Mouse (Mus musculus) embryonic facial prominence, embryonic 10.5 days (tissue): ENCODE measurements around the gene Zfp12. TPM values are rescaled to one million over a fixed set of nuclear protein-coding genes. Genes with fewer than 3 reads are reported as not detected.

ENCODE experiments used
- DNase-seq: peaks from one replicate; pipeline ENCODE4 v3.0.0-alpha.2; 2017; ENCODE audit warnings: low spot score
- H3K27ac ChIP-seq: fragments of 300-500 bp; sonication (generic); replicated peaks from 2 replicates; pipeline ENCODE4 v1.5.1; 2016; ENCODE audit warnings: mild to moderate bottlenecking
- H3K27me3 ChIP-seq: fragments of 300-500 bp; sonication (generic); replicated peaks from 2 replicates; pipeline ENCODE4 v1.6.1; 2016; ENCODE audit warnings: low read depth, mild to moderate bottlenecking; ENCODE audit not compliant: poor library complexity, severe bottlenecking
- H3K36me3 ChIP-seq: fragments of 300-500 bp; sonication (generic); replicated peaks from 2 replicates; pipeline ENCODE4 v1.6.1; 2016; ENCODE audit warnings: mild to moderate bottlenecking, moderate library complexity
- H3K4me1 ChIP-seq: fragments of 300-500 bp; sonication (generic); 2 replicates; pipeline ENCODE4 v1.6.1; 2016
- H3K4me3 ChIP-seq: fragments of 300-500 bp; sonication (generic); 2 replicates; pipeline ENCODE4 v1.5.1; 2016; ENCODE audit warnings: mild to moderate bottlenecking, moderate library complexity
- H3K9me3 ChIP-seq: fragments of 300-500 bp; sonication (generic); 2 replicates; pipeline ENCODE4 v1.6.1; 2016; ENCODE audit warnings: mild to moderate bottlenecking
- WGBS: fragments of 180-500 bp; shearing (Covaris S2); methylation state at CpG from one replicate; pipeline ENCODE4 v1.1.7; 2016; 5-methylcytosine and 5-hydroxymethylcytosine counted together
- polyA plus RNA-seq: library from polyadenylated mRNA; unstranded; fragments of >200 nt; fragmentation: Nextera tagmentation; extraction: Ambion mirVana; gene quantifications from 2 replicates; pipeline ENCODE4 v1.2.1, GENCODE M21; 2016

Gene Zfp12
- polyA plus RNA-seq, 1 experiment from 2014 or later = 21.7 TPM

DNA sequence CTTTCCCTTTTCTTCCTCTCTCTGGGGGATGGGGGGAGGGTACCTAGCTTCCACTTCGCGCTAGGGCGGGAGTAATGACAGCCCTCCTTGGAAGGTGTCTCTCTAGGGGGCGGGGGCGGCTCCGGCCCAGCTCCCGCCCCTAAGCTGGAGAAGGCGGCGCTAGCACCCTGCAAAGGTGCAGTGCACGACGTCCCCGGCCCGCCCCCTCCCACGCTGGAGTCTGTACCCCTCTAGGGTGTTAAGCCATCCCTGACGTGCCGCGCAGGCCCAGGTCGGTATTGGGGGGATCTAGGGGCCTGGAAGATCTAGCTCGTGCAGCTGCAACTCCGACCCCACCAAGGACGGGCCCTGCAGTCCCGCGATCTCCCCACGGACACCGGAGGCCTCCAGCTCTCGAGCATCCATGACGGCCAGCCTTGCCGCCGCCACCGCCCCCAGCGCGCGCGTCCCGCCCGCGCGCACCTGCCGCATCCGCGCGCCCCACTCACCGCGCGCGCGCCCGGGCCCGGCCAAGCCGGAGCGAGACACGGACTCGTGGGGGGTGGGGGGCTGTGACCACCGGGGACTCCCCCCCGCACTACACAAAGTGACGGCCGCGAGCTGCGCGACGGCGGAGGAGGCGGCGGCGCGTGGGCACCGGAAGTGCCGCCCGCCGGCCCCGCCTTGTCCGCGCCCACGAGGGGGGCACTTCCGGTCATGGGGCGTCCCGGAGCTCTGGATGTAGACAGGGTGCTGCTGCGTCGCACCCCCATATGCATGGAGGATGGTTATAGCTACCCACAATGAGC, 34.6 kb downstream of the Zfp12 start, which contains the start of gene Zfp316:
Gene Zfp316 (minus strand): TSS at position 660 of the 788 bp plus-strand sequence.
- DNase-seq = peak; percentile 79
- peaks cover 23% of the 10 kb centered on the region for H3K4me1 ChIP-seq
- H3K27ac ChIP-seq = peak within 1 kb of the TSS; percentile 96
- H3K9me3 ChIP-seq = no peaks in the 10 kb centered on the region
- under 1% methylated on average over 79 of the region's 79 CpGs for WGBS
- 0 out of 2 replicates have a peak, but pooled peaks cover under 1% of the 10 kb centered on the region for H3K27me3 ChIP-seq
- H3K4me3 ChIP-seq = peak within 1 kb of the TSS; percentile 98
- H3K36me3 ChIP-seq = peaks cover 6% of the 10 kb centered on the region

- DNase-seq = no peak
- peaks cover under 1% of the 10 kb centered on the region; the same call in 1 of the 2 replicates for H3K36me3 ChIP-seq
- H3K4me1 ChIP-seq = peaks cover 23% of the 10 kb centered on the region
- H3K4me3 ChIP-seq = peak overlapping the region; percentile 98
- peak overlapping the region; percentile 96 for H3K27ac ChIP-seq
- H3K27me3 ChIP-seq = peaks cover 4% of the 10 kb centered on the region; the same call in 1 of the 2 replicates
- H3K9me3 ChIP-seq = no peaks in the 10 kb centered on the region
- 6% methylated on average over 12 of the region's 12 CpGs for WGBS
These were observed 35.2 kb downstream of the Zfp12 start for GRCm38 (mm10) chr5:143270151-143270519.

DNA sequence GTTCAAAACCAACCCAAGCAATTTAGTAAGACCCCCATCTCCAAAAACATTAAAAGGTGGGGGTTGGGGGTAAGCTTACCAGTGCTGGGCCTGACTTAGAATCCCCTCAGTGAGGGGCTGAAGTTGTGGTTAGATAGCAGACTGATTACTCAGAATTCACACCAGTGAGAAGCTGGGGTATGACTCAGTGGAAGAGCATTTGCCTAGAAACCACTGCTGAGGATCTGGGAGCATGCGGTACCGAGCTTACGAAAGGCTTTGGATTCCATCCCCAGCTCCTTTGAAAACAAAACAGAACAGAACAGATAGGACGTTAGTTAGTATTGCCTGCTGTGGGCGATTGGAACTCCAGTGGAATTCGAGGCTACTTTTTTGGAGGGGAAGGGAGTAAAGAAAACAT, 36.7 kb downstream of the Zfp12 start:
- no peaks in the 10 kb centered on the region for H3K9me3 ChIP-seq
- 88% methylated on average over 6 of the region's 6 CpGs for WGBS
- no peaks in the 10 kb centered on the region for H3K36me3 ChIP-seq
- H3K4me1 ChIP-seq = peaks cover 23% of the 10 kb centered on the region
- H3K27ac ChIP-seq = no peak overlapping the region
- DNase-seq = no peak
- H3K27me3 ChIP-seq = peaks cover 16% of the 10 kb centered on the region; the same call in 1 of the 2 replicates
- H3K4me3 ChIP-seq = no peak overlapping the region

DNA sequence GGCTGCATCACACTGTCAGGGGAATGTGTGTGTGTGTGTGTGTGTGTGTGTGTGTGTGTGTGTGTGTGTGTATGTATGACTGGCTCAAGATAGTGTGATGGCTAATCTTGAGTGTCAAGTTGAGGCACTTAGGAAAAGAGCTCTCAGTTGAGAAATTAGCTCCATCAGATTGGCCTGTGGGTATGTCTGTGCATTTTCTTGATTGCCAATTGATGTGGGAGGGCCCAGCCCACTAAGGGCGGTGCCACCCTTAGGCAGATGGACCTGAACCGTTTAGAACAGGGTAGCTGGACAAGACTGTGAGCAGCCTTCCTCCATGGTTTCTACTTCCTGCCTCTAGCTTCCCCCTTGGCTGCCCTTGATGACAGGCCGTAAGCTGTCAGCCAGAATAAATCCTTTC, 37.1 kb downstream of the Zfp12 start:
- H3K4me1 ChIP-seq = peaks cover 23% of the 10 kb centered on the region
- no peaks in the 10 kb centered on the region for H3K36me3 ChIP-seq
- 81% methylated on average over 3 of the region's 3 CpGs for WGBS
- no peak overlapping the region for H3K27ac ChIP-seq
- H3K27me3 ChIP-seq = peaks cover 20% of the 10 kb centered on the region; the same call in 1 of the 2 replicates
- DNase-seq = no peak
- H3K9me3 ChIP-seq = no peaks in the 10 kb centered on the region
- no peak overlapping the region for H3K4me3 ChIP-seq

- no peak for DNase-seq
- Histone ChIP-seq H3K27me3 (peaks cover 27% of the 10 kb centered on the region), H3K4me1 (peaks cover 23% of the 10 kb centered on the region), H3K9me3 (no peaks in the 10 kb centered on the region), H3K36me3 (no peaks in the 10 kb centered on the region), H3K27ac (no peak overlapping the region), H3K4me3 (no peak overlapping the region)
- WGBS = 92% methylated on average over 16 of the region's 16 CpGs
These were observed 37.8 kb downstream of the Zfp12 start for GRCm38 (mm10) chr5:143272540-143273330.

DNA sequence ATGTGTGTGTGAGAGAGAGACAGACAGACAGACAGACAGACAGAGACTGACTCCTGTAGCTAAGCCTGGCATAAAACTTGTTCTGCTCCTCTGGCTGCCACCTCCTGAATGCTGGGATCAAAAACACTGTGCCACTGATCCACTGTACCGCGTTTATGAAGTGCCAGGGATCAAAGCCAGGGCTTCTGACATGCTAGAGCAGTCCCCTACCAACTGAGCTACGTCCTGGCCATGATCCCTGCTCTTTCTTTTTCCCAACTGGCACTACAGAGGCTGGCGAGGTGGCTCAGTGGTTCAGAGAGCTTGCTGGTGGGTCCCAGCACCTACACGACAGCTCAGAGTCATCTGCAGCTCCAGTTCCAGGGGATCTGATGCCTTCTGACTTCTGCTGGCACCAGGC, 40.8 kb downstream of the Zfp12 start:
- no peak for DNase-seq
- WGBS = 59% methylated on average over 5 of the region's 5 CpGs
- H3K9me3 ChIP-seq = no peaks in the 10 kb centered on the region
- no peak overlapping the region for H3K4me3 ChIP-seq
- H3K4me1 ChIP-seq = peaks cover 8% of the 10 kb centered on the region
- H3K27me3 ChIP-seq = peaks cover 50% of the 10 kb centered on the region
- no peak overlapping the region for H3K27ac ChIP-seq
- no peaks in the 10 kb centered on the region for H3K36me3 ChIP-seq

- Histone ChIP-seq H3K4me1 (0 out of 2 replicates have a peak, but pooled peaks cover 3% of the 10 kb centered on the region), H3K9me3 (no peaks in the 10 kb centered on the region), H3K36me3 (no peaks in the 10 kb centered on the region), H3K27me3 (peaks cover 56% of the 10 kb centered on the region), H3K27ac (no peak overlapping the region), H3K4me3 (no peak overlapping the region)
- 38% methylated on average over 10 of the region's 10 CpGs for WGBS
- DNase-seq = no peak
These were observed 44.3 kb downstream of the Zfp12 start for GRCm38 (mm10) chr5:143279247-143279646.

- Histone ChIP-seq H3K27me3 (peaks cover 70% of the 10 kb centered on the region), H3K4me1 (peaks cover 15% of the 10 kb centered on the region), H3K4me3 (no peak overlapping the region), H3K36me3 (no peaks in the 10 kb centered on the region), H3K27ac (no peak overlapping the region), H3K9me3 (no peaks in the 10 kb centered on the region)
- 42% methylated on average over 6 of the region's 6 CpGs for WGBS
- DNase-seq = no peak
These were observed 49.8 kb downstream of the Zfp12 start for GRCm38 (mm10) chr5:143284762-143285161.

GRCm38 (mm10) chr5:143287774-143288328, 52.9 kb downstream of the Zfp12 start:
- peak; percentile 52 for DNase-seq
- WGBS = 1% methylated on average over 48 of the region's 48 CpGs
- Histone ChIP-seq H3K36me3 (no peaks in the 10 kb centered on the region), H3K4me3 (peak overlapping the region; percentile 54), H3K4me1 (peaks cover 19% of the 10 kb centered on the region), H3K9me3 (no peaks in the 10 kb centered on the region), H3K27ac (peak overlapping the region; percentile 2), H3K27me3 (peaks cover 89% of the 10 kb centered on the region)

DNA sequence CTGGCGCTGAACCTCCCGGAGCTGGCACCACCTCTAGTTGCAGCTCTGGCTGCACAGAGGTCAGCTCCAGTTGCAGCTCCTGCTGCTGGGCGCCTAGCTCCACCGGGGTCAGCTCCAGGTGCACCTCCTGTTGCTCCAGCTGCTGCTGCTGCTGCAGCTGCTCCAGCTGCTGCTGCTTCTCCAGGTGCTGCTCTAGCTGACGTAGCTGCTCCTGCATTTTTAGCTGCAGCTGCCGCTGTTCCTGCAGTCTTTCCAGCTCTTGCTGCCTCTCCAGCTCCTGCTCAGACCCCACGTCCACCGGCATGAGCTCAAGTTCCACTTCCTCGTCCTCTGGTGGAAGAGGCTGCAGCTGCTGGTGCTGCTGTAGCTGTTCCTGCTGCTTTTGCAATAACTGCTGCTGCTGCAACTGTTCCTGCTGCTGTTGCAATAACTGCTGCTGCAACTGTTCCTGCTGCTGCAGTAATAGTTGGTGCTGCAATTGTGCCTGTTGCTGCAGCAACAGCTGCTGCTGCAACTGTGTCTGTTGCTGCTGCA, 53.5 kb downstream of the Zfp12 start:
- no peaks in the 10 kb centered on the region for H3K9me3 ChIP-seq
- peaks cover 25% of the 10 kb centered on the region for H3K4me1 ChIP-seq
- 11% methylated on average over 9 of the region's 9 CpGs for WGBS
- no peak for DNase-seq
- no peaks in the 10 kb centered on the region for H3K36me3 ChIP-seq
- H3K27ac ChIP-seq = no peak overlapping the region
- H3K27me3 ChIP-seq = peaks cover 95% of the 10 kb centered on the region
- peak overlapping the region; percentile 54 for H3K4me3 ChIP-seq

- peaks cover 31% of the 10 kb centered on the region for H3K4me1 ChIP-seq
- 72% methylated on average over 9 of the region's 9 CpGs for WGBS
- no peak for DNase-seq
- no peaks in the 10 kb centered on the region for H3K36me3 ChIP-seq
- no peak overlapping the region for H3K4me3 ChIP-seq
- no peak overlapping the region for H3K27ac ChIP-seq
- peaks cover 100% of the 10 kb centered on the region for H3K27me3 ChIP-seq
- H3K9me3 ChIP-seq = no peaks in the 10 kb centered on the region
These were observed 54.3 kb downstream of the Zfp12 start for GRCm38 (mm10) chr5:143289299-143289698.

GRCm38 (mm10) chr5:143292879-143293278, 57.9 kb downstream of the Zfp12 start:
- Histone ChIP-seq H3K9me3 (0 out of 2 replicates have a peak, but pooled peaks cover 3% of the 10 kb centered on the region), H3K27me3 (peaks cover 76% of the 10 kb centered on the region), H3K4me3 (peak overlapping the region; percentile 56), H3K36me3 (peaks cover 15% of the 10 kb centered on the region), H3K27ac (no peak overlapping the region), H3K4me1 (peaks cover 25% of the 10 kb centered on the region)
- 2% methylated on average over 19 of the region's 19 CpGs for WGBS
- DNase-seq = peak; percentile 38
